10 mouse cellular contexts compared by ENCODE assay signal in genomic region chr10:87058926-87059325, GRCm38 (mm10). TPM values are rescaled to one million over a fixed set of nuclear protein-coding genes. Genes with fewer than 3 reads are reported as not detected.
DNase-seq lines count a peak whose midpoint lies in the region; ATAC-seq and TF ChIP-seq lines count a peak whose summit lies in the region.
"Had no signal": no experiment of that assay in that cellular context is flagged by ENCODE, and none has a peak within 500 bp of the region (broad histone marks: within the 10 kb centered on the region; RNA-seq: fewer than 3 reads in every experiment).

No protein-coding gene starts in this region.

- WGBS in heart, embryonic 11.5 days (ENCODE audit: insufficient replicate concordance), result 30% methylated on average over 8 of the region's 9 CpGs
- WGBS in limb, embryonic 12.5 days, result 23% methylated on average over 9 of the region's 9 CpGs
- 31% methylated on average over 9 of the region's 9 CpGs for WGBS in stomach, postnatal 0 days

- peaks cover 9% of the 10 kb centered on the region; the same call in 1 of the 2 replicates for H3K27me3 ChIP-seq in heart, embryonic 11.5 days (ENCODE audit: control insufficient read depth, insufficient read depth, low read length)
- H3K27me3 ChIP-seq in testis, adult 2 months (ENCODE audit: control insufficient read depth, insufficient read depth, low read length), result no peaks in the 10 kb centered on the region
- H3K27me3 ChIP-seq in limb, embryonic 12.5 days, result 0 out of 2 replicates have a peak, but pooled peaks cover 6% of the 10 kb centered on the region
- no peaks in the 10 kb centered on the region for H3K27me3 ChIP-seq in stomach, postnatal 0 days (ENCODE audit: control insufficient read depth, insufficient read depth, low read length)

- peak overlapping the region; percentile 85 for H3K4me2 ChIP-seq in heart, embryonic 11.5 days
- peak overlapping the region; percentile 91 for H3K4me2 ChIP-seq in limb, embryonic 12.5 days
- H3K4me2 ChIP-seq in stomach, postnatal 0 days (replicated peaks; ENCODE audit: low read depth), result peak overlapping the region; percentile 55; the same call in 1 of the 2 replicates

- H3K36me3 ChIP-seq in heart, embryonic 11.5 days (ENCODE audit: control insufficient read depth, insufficient read depth, low read length), result no peaks in the 10 kb centered on the region
- no peaks in the 10 kb centered on the region for H3K36me3 ChIP-seq in testis, adult 2 months (ENCODE audit: control insufficient read depth, insufficient read depth, low read length)
- no peaks in the 10 kb centered on the region for H3K36me3 ChIP-seq in limb, embryonic 12.5 days
- no peaks in the 10 kb centered on the region for H3K36me3 ChIP-seq in stomach, postnatal 0 days (ENCODE audit: control insufficient read depth, insufficient read depth, low read length)

- no peak overlapping the region for H3K27ac ChIP-seq in heart, embryonic 11.5 days (ENCODE audit: low read depth, low read length)
- no peak overlapping the region for H3K27ac ChIP-seq in testis, adult 2 months (ENCODE audit: control insufficient read depth, insufficient read depth, low read depth, low read length)
- H3K27ac ChIP-seq in limb, embryonic 12.5 days, result no peak overlapping the region
- H3K27ac ChIP-seq in stomach, postnatal 0 days (replicated peaks), result no peak overlapping the region

- ATAC-seq in heart, embryonic 11.5 days (replicated peaks; ENCODE audit: insufficient number of reproducible peaks, low FRiP score, low TSS enrichment), result no peak
- ATAC-seq in limb, embryonic 12.5 days (ENCODE audit: insufficient number of reproducible peaks, insufficient read depth, low FRiP score, low TSS enrichment, low read depth), result no peak
- no peak for ATAC-seq in stomach, postnatal 0 days (ENCODE audit: low FRiP score, low TSS enrichment)

- no peak for TF ChIP-seq POLR2A in testis, adult 2 months (IDR thresholded peaks at IDR 0.05; ENCODE audit: control insufficient read depth, low read depth, low read length)

- no peak for TF ChIP-seq CTCF in testis, adult 2 months (IDR thresholded peaks at IDR 0.05; ENCODE audit: control insufficient read depth, insufficient read depth, insufficient replicate concordance, low read depth, low read length)
- no peak for TF ChIP-seq CTCF in stomach, postnatal 0 days (IDR thresholded peaks at IDR 0.05; ENCODE audit: low read depth)

- intact Hi-C loops in left cerebral cortex, postnatal 36 days (cut with DNase I), result no loop called here

- DNase-seq in heart, adult 8-10 months (ENCODE audit: low spot score), result no peak
- no peak for DNase-seq in testis, postnatal 14 days (ENCODE audit: low spot score)
- DNase-seq in stomach, postnatal 0 days (ENCODE audit: low spot score), result no peak
- no peak for DNase-seq in right cerebral cortex, postnatal 14 days
- DNase-seq in left cerebral cortex, postnatal 36 days (ENCODE audit: low spot score in 2 of 2), result no peak

- no peaks in the 10 kb centered on the region for H3K4me1 ChIP-seq in heart, embryonic 11.5 days (ENCODE audit: control insufficient read depth, insufficient read depth, low read length)
- peaks cover 6% of the 10 kb centered on the region for H3K4me1 ChIP-seq in testis, adult 2 months (ENCODE audit: control insufficient read depth, insufficient read depth, low read length)
- H3K4me1 ChIP-seq in limb, embryonic 12.5 days (replicated peaks), result peaks cover 4% of the 10 kb centered on the region
- no peaks in the 10 kb centered on the region for H3K4me1 ChIP-seq in stomach, postnatal 0 days (replicated peaks; ENCODE audit: control insufficient read depth, insufficient read depth)

- no peaks in the 10 kb centered on the region for H3K9me3 ChIP-seq in heart, embryonic 11.5 days (replicated peaks; ENCODE audit: control insufficient read depth, low read length)
- H3K9me3 ChIP-seq in limb, embryonic 12.5 days, result no peaks in the 10 kb centered on the region
- no peaks in the 10 kb centered on the region for H3K9me3 ChIP-seq in stomach, postnatal 0 days (ENCODE audit: control insufficient read depth, low read length)

- no peak overlapping the region for H3K9ac ChIP-seq in heart, embryonic 11.5 days (ENCODE audit: low read depth, low read length)
- 0 out of 2 replicates have a peak overlapping the region, but pooled peaks have one; percentile 51 for H3K9ac ChIP-seq in limb, embryonic 12.5 days (replicated peaks)
- H3K9ac ChIP-seq in stomach, postnatal 0 days (ENCODE audit: low read length), result no peak overlapping the region

- TF ChIP-seq EP300 in stomach, postnatal 0 days (optimal IDR thresholded peaks at IDR 0.05), result no peak

- peak overlapping the region; percentile 40; the same call in 1 of the 2 replicates for H3K4me3 ChIP-seq in heart, embryonic 11.5 days (ENCODE audit: low read depth, low read length)
- H3K4me3 ChIP-seq in testis, adult 2 months (ENCODE audit: control insufficient read depth, low read depth, low read length), result peak overlapping the region; percentile 63
- peak overlapping the region; percentile 57; the same call in 1 of the 2 replicates for H3K4me3 ChIP-seq in limb, embryonic 12.5 days (replicated peaks)
- no peak overlapping the region for H3K4me3 ChIP-seq in stomach, postnatal 0 days (ENCODE audit: low read depth, low read length)
- H3K4me3 ChIP-seq: myocyte had no signal

RNA-seq across cellular contexts. Expression of gene 1700113H08Rik, which starts 1.1 kb away (rescaled TPM):
- polyA plus RNA-seq in heart, embryonic 11.5 days (2014; fragmentation: Nextera tagmentation; extraction: Ambion mirVana), result 0.20 TPM in 1 of 2 replicates, not detected in the other
- total RNA-seq in heart, adult 8-10 months (2022), result under 1 TPM in 3 of 4 experiments, not detected in 1; 0.19 to 0.34 (median 0.29) TPM
- 201 and 242 TPM in 2 replicates for polyA plus RNA-seq in testis, adult 2 months (2012; rRNA removed)
- not detected in 2 replicates for polyA plus RNA-seq in limb, embryonic 12.5 days (2016; fragmentation: Nextera tagmentation; extraction: Ambion mirVana)
- polyA plus RNA-seq in stomach, postnatal 0 days (2015; fragmentation: Nextera tagmentation; extraction: Ambion mirVana), result not detected in 2 replicates
- not detected for total RNA-seq in left cerebral cortex, postnatal 36 days (2021)
- total RNA-seq: left cerebral cortex, postnatal 25 days had no signal
- polyA plus RNA-seq: myocyte had no signal

RNA-seq across cellular contexts. Expression of gene Stab2, which starts 51.1 kb away (rescaled TPM):
- 0.41 and 1.5 TPM in 2 replicates for polyA plus RNA-seq in heart, embryonic 11.5 days (2014; fragmentation: Nextera tagmentation; extraction: Ambion mirVana)
- under 1 TPM; 0.23 to 0.59 (median 0.35) TPM for total RNA-seq in heart, adult 8-10 months (2022)
- polyA plus RNA-seq in testis, adult 2 months (2012; rRNA removed), result 5.9 and 6.5 TPM in 2 replicates
- polyA plus RNA-seq in limb, embryonic 12.5 days (2016; fragmentation: Nextera tagmentation; extraction: Ambion mirVana), result 0.17 and 0.18 TPM in 2 replicates
- polyA plus RNA-seq in stomach, postnatal 0 days (2015; fragmentation: Nextera tagmentation; extraction: Ambion mirVana), result 0.17 and 0.31 TPM in 2 replicates
- total RNA-seq in left cerebral cortex, postnatal 36 days (2021), result under 1 TPM; 0.32 to 0.54 TPM

Comparison
In these comparisons a context has a peak if more than half of its experiments do, and no peak if none do; other contexts are left out.
1. RNA of gene 1700113H08Rik, which starts 1.1 kb away (polyA plus RNA-seq): 201 to 242 TPM in testis, adult 2 months; 0.20 TPM in heart, embryonic 11.5 days, not detected in limb, embryonic 12.5 days and not detected in stomach, postnatal 0 days; every median in the first group is over 100 times any median in the second.
2. Peak in every context shown above with its lines, with median percentiles within 50 percentile points of each other: H3K4me2 ChIP-seq.